Mouse (Mus musculus) heart, postnatal 36 days (tissue): Measurements from ENCODE around the gene Gm13084. TPM values are rescaled to one million over a fixed set of nuclear protein-coding genes. Genes with fewer than 3 reads are reported as not detected.
"Not testable (repeated sequence)": the region's sequence is repeated elsewhere in the genome, so short reads cannot be mapped to it uniquely, and the experiment has no call there.

Experiments used
- DNase-seq, 2 experiments: peaks; one replicate each; pipeline ENCODE4 v3.0.0; 2021 to 2022
- intact Hi-C: fragments of 180-260 bp; cut with DNase I; formaldehyde crosslinking; loops from one replicate; pipeline ENCODE4 v1.15.1; 2025
- total RNA-seq, 2 experiments: library from RNA; stranded (reverse); gene quantifications; 2 replicates each; pipeline ENCODE4 v1.2.3; 2021

The Gm13084 gene
- total RNA-seq = not detected

DNA sequence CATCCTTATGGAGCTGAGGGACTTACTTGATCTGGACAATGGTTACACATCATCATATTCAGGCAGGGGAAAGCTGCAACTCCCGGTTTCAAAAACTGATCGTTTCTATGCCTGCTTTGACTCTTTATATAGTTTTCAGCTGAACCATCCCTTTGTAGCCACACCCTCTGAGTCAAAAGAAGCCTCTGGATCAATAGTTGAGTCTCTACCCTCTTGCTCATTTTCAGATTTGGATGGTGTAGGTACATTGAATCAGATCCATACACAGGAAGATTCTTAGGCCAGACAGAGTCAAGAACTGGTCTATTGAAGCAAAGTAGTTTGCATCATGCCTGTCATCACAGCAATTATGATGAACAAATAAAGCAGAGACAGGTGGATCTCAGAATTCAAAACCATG lies at the start of gene Gm13084:
Gene Gm13084, minus strand, starts transcription at position 101 of the 400 bp plus-strand sequence.
- intact Hi-C loops = no loop called here
- DNase-seq = no peak

DNA sequence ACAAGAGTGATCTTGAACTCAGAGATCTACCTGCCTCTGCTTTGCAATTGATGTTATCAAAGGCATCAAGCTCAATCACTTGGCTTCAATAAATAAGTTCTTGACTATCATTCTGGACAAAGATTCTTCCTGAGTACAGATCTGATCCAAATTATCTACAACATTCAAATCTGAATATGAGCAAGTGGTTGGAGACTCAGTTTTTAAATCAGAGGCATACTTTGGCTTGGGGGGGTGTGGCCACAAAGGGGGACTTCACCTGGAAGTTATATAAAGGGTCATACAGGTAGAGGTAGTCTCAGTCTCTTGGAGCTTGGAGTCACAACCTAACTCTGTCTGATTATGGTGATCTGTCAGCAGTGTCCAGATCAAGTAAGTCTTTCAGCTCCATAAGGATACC lies 30.3 kb upstream of the Gm13084 start, which contains the start of gene Gm13103:
Gene Gm13103, plus strand, starts transcription at position 301 of the 400 bp plus-strand sequence.
- intact Hi-C loops, DNase-seq: not testable (repeated sequence)

DNA sequence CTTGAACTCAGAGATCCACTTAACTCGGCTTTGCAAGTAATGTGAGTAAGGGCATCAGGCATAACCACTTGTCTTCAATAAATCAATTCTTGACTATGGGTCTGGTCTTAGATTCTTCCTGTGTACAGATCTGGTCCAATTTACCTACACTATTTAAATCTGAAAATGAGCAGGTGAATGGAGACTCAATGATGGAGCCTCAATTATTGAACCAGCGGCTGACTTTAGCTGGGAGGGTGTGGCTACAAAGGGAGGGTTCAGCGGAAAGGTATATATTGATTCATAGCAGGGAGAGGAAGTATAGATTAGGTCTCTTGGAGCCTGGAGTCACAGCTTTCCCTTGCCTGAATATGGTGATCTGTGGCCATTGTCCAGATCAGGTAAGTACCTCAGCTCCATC lies 26.8 kb downstream of the Gm13084 start, which contains the start of gene Gm13023:
Gene Gm13023, plus strand, starts transcription at position 301 of the 400 bp plus-strand sequence.
- intact Hi-C loops, DNase-seq: not testable (repeated sequence)

Other genes with a start within 250 kb of the Gm13084 start
- not detected for gene Gm13083, start 201.1 kb downstream of the Gm13084 start, total RNA-seq
- not detected for gene Gm13088, start 158.8 kb downstream of the Gm13084 start, total RNA-seq
- gene Gm13089, start 113.4 kb downstream of the Gm13084 start, total RNA-seq = not detected
- gene Gm13078, start 96.6 kb downstream of the Gm13084 start, total RNA-seq = not detected
- gene Gm13023, start 26.7 kb downstream of the Gm13084 start, total RNA-seq = not detected
- not detected for gene Gm13103, start 30.4 kb upstream of the Gm13084 start, total RNA-seq
- not detected for gene Pramef6, start 84.3 kb upstream of the Gm13084 start, total RNA-seq
- gene Pramef25, start 134.9 kb upstream of the Gm13084 start, total RNA-seq = not detected
- not detected for gene Gm13101, start 150.9 kb upstream of the Gm13084 start, total RNA-seq
- gene Pramef17, start 178.3 kb upstream of the Gm13084 start, total RNA-seq = not detected
- not detected for gene Pramel4, start 243.0 kb upstream of the Gm13084 start, total RNA-seq